In genomic region chr16:31070358-31071133, GRCm38 (mm10) we compare ENCODE assay signal across 8 mouse cellular contexts. TPM values are rescaled to one million over a fixed set of nuclear protein-coding genes. Genes with fewer than 3 reads are reported as not detected.
DNase-seq lines count a peak whose midpoint lies in the region; ATAC-seq and TF ChIP-seq lines count a peak whose summit lies in the region.

No protein-coding gene starts in this region.

- peak overlapping the region; percentile 41; the same call in 1 of the 2 replicates for H3K4me3 ChIP-seq in E14TG2a.4 (replicated peaks; ENCODE audit: low read length)
- no peak overlapping the region for H3K4me3 ChIP-seq in forebrain, embryonic 16.5 days (replicated peaks; ENCODE audit: low read length)
- H3K4me3 ChIP-seq in liver, postnatal 0 days (ENCODE audit: low read depth, low read length), result no peak overlapping the region
- H3K4me3 ChIP-seq in neural tube, embryonic 14.5 days (ENCODE audit: low read depth, low read length), result no peak overlapping the region

- no peak for TF ChIP-seq EP300 in liver, postnatal 0 days (IDR thresholded peaks at IDR 0.05; ENCODE audit: low read depth)

- H3K9me3 ChIP-seq in E14TG2a.4 (ENCODE audit: low read length), result no peaks in the 10 kb centered on the region
- H3K9me3 ChIP-seq in forebrain, embryonic 16.5 days (ENCODE audit: control insufficient read depth, low read length), result no peaks in the 10 kb centered on the region
- H3K9me3 ChIP-seq in liver, postnatal 0 days (ENCODE audit: low read length), result no peaks in the 10 kb centered on the region
- H3K9me3 ChIP-seq in neural tube, embryonic 14.5 days (ENCODE audit: control insufficient read depth, low read length), result no peaks in the 10 kb centered on the region

- peak overlapping the region; percentile 40 for H3K4me2 ChIP-seq in forebrain, embryonic 16.5 days (ENCODE audit: low read length)
- H3K4me2 ChIP-seq in liver, postnatal 0 days (ENCODE audit: low read depth, low read length), result peak overlapping the region; percentile 53
- no peak overlapping the region; the same call in 1 of the 2 replicates for H3K4me2 ChIP-seq in neural tube, embryonic 14.5 days (ENCODE audit: low read depth, low read length)

- no peak overlapping the region for H3K27ac ChIP-seq in forebrain, embryonic 16.5 days (ENCODE audit: low read length)
- no peak overlapping the region for H3K27ac ChIP-seq in liver, postnatal 0 days (ENCODE audit: low read depth)
- H3K27ac ChIP-seq in neural tube, embryonic 14.5 days (ENCODE audit: low read depth, low read length), result no peak overlapping the region

- peak; percentile 74 for ATAC-seq in cerebellum, adult (ENCODE audit: insufficient number of reproducible peaks, low FRiP score, low TSS enrichment)
- ATAC-seq in forebrain, embryonic 16.5 days, result peak; percentile 75
- peak; percentile 72 for ATAC-seq in liver, postnatal 0 days
- peak; percentile 77; the same call in 1 of the 2 replicates for ATAC-seq in neural tube, embryonic 14.5 days (ENCODE audit: low read depth)

- 0 out of 2 replicates have a peak, but pooled peaks cover 3% of the 10 kb centered on the region for H3K36me3 ChIP-seq in E14TG2a.4 (ENCODE audit: insufficient read depth, low read length)
- H3K36me3 ChIP-seq in forebrain, embryonic 16.5 days (ENCODE audit: control insufficient read depth, insufficient read depth), result no peaks in the 10 kb centered on the region
- H3K36me3 ChIP-seq in liver, postnatal 0 days (replicated peaks; ENCODE audit: insufficient read depth, low read length), result no peaks in the 10 kb centered on the region
- no peaks in the 10 kb centered on the region for H3K36me3 ChIP-seq in neural tube, embryonic 14.5 days (ENCODE audit: control insufficient read depth, insufficient read depth, low read length)

- no peaks in the 10 kb centered on the region for H3K27me3 ChIP-seq in E14TG2a.4 (ENCODE audit: insufficient read depth, low read length)
- H3K27me3 ChIP-seq in forebrain, embryonic 16.5 days (replicated peaks; ENCODE audit: control insufficient read depth, insufficient read depth, low read length), result no peaks in the 10 kb centered on the region
- H3K27me3 ChIP-seq in liver, postnatal 0 days (ENCODE audit: insufficient read depth, low read length), result no peaks in the 10 kb centered on the region
- no peaks in the 10 kb centered on the region for H3K27me3 ChIP-seq in neural tube, embryonic 14.5 days (ENCODE audit: control insufficient read depth, insufficient read depth, low read length)

- intact Hi-C loops in heart, postnatal 25 days (cut with DNase I), result loop anchor here (1.0 to 10.0 kb wide), 5 partner anchors 93 to 473 kb away; no protein-coding TSS in a partner anchor

- peaks cover 57% of the 10 kb centered on the region for H3K4me1 ChIP-seq in E14TG2a.4 (replicated peaks; ENCODE audit: low read depth, low read length)
- peaks cover 12% of the 10 kb centered on the region for H3K4me1 ChIP-seq in forebrain, embryonic 16.5 days (replicated peaks; ENCODE audit: control insufficient read depth, insufficient read depth, low read length)
- peaks cover 28% of the 10 kb centered on the region for H3K4me1 ChIP-seq in liver, postnatal 0 days (ENCODE audit: insufficient read depth)
- no peaks in the 10 kb centered on the region for H3K4me1 ChIP-seq in neural tube, embryonic 14.5 days (ENCODE audit: control insufficient read depth, insufficient read depth, low read length)

- WGBS in forebrain, embryonic 16.5 days, result 23% methylated on average over 21 of the region's 21 CpGs
- 14% methylated on average over 19 of the region's 21 CpGs for WGBS in liver, postnatal 0 days (ENCODE audit: insufficient replicate concordance)
- 18% methylated on average over 21 of the region's 21 CpGs for WGBS in neural tube, embryonic 14.5 days

- H3K9ac ChIP-seq in forebrain, embryonic 16.5 days (replicated peaks; ENCODE audit: low read depth, low read length), result 0 out of 2 replicates have a peak overlapping the region, but pooled peaks have one; percentile 27
- H3K9ac ChIP-seq in liver, postnatal 0 days (replicated peaks), result no peak overlapping the region
- H3K9ac ChIP-seq in neural tube, embryonic 14.5 days (replicated peaks; ENCODE audit: low read depth, low read length), result no peak overlapping the region

- TF ChIP-seq CTCF in E14TG2a.4 (conservative IDR thresholded peaks at IDR 0.05; ENCODE audit: low read length), result peak; percentile 81
- peak; percentile 97 for TF ChIP-seq CTCF in liver, postnatal 0 days (IDR thresholded peaks at IDR 0.05; ENCODE audit: low read depth)

- peak; percentile 60 for DNase-seq in heart, postnatal 25 days (ENCODE audit: low spot score)
- DNase-seq in layer of hippocampus, adult 11-12 months (ENCODE audit: low spot score), result peak; percentile 85
- peak; percentile 88 for DNase-seq in liver, postnatal 0 days
- DNase-seq in telencephalon, adult 2 months (ENCODE audit: low read depth, low spot score), result peak; percentile 43

RNA-seq across cellular contexts. Expression of gene Xxylt1, which starts 10.7 kb away (rescaled TPM):
- polyA plus RNA-seq in forebrain, embryonic 16.5 days (2015; fragmentation: Nextera tagmentation; extraction: Ambion mirVana), result 9.6 and 9.7 TPM in 2 replicates
- total RNA-seq in heart, postnatal 25 days (2021), result 10 to 100 TPM; 11.3 to 11.5 TPM
- polyA plus RNA-seq in liver, postnatal 0 days (2015; fragmentation: Nextera tagmentation; extraction: Ambion mirVana), result 1.6 TPM in 2 replicates
- polyA plus RNA-seq in neural tube, embryonic 14.5 days (2014; fragmentation: Nextera tagmentation; extraction: Ambion mirVana), result 17.3 and 21.1 TPM in 2 replicates
